Mouse (Mus musculus): Measurements from ENCODE around the gene Tnfrsf14.

DNA sequence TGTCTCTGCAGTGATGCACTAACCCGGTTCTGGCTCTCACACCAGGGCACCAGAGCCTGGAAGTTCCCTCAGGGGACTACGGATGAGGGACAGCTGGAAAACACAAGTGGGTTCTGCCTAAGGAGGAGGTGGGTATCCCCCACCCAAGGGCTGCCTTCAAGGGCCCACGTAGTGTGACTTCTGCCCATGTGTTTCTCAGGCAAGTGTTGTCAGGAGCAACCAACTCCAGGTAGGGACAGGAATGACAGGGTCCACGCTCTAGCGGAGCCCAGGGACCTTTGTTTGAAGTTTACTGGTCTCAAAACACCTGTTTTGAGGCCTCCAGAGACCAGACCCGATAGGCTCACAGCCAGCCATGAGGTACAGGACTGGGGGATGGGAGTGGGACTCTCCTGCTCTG lies 55.2 kb downstream of the Tnfrsf14 start:
- TF ChIP-seq CTCF (IDR thresholded peaks at IDR 0.05; ENCODE audit: extremely low read depth, insufficient read depth, insufficient read length, insufficient replicate concordance) (no peak), POLR2A (IDR thresholded peaks at IDR 0.05; ENCODE audit: low read depth, low read length) (no peak)

All from spleen, adult 2 months (tissue).